Mouse (Mus musculus) adrenal gland, postnatal 25 days (tissue): ENCODE measurements at regions not wholly inside any gene's neighbourhood (a gene's known extent, or its start where the extent isn't known, plus 50 kb on each side); places are given as distances from the start of the nearest gene placed in this dataset.

ENCODE experiments used
- DNase-seq: peaks from one replicate; pipeline ENCODE4 v3.0.0; 2021; ENCODE audit warnings: mixed read lengths

- DNase-seq, result peak; percentile 32
Observed at GRCm38 (mm10) chr12:54272226-54272625, 68.6 kb upstream of the Egln3 start.

DNA sequence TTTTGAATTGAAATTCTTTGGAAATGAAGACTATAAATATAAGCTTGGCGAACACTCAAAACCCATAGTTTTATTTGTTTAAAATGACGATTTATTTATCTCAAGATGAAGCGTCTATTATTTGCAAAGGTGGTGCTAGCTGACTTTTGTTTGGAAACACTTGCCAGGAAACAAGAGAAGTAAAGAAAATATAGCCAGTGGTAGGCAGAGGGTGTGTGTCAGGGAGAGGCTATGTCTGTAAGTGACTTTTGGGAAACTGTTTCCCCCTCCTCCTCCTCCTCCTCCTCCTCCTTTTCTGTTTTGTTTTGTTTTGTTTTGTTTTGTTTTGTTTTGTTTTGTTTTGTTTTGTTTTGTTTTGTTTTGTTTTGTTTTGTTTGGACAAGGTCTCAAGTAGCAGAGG is 62.2 kb upstream of the Egln3 start:
- DNase-seq, result no peak

- no peak for DNase-seq
Observed at GRCm38 (mm10) chr12:54264893-54265835, 61.5 kb upstream of the Egln3 start.

- no peak for DNase-seq
Observed at GRCm38 (mm10) chr12:54264418-54264733, 60.7 kb upstream of the Egln3 start.

DNA sequence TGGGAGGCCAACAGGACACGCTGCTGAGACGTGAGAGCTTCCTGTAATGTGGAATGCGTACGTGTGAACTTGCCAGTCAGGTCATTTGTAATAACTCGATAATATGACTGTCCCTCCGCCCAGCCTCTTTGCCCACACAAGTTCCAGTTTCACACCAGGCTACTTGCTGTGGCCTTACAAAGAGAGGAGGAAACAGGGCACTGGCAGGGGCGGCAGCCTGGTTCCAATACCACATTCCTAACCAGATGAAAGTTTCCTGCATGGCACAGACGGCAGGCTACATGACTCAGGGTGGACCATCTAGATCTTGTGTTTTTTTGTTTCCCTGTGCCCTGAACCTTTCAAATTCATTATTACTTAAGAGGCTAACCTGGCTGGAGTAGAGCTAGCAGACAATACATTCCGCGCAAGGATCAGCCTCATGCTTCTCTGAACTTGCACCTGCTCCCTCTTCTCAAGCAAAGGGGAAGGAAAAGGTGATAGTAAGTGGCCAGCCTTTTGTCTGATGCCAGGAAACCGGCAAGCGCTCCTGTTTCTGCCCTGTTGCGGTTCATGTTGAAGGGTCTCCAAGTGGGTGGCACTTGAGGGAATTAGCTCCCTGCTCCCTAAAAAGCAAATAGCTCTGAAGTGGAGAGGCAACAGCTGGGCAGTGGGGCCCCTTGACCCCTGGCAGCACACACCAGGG is 60.2 kb upstream of the Egln3 start:
- DNase-seq, result no peak

DNA sequence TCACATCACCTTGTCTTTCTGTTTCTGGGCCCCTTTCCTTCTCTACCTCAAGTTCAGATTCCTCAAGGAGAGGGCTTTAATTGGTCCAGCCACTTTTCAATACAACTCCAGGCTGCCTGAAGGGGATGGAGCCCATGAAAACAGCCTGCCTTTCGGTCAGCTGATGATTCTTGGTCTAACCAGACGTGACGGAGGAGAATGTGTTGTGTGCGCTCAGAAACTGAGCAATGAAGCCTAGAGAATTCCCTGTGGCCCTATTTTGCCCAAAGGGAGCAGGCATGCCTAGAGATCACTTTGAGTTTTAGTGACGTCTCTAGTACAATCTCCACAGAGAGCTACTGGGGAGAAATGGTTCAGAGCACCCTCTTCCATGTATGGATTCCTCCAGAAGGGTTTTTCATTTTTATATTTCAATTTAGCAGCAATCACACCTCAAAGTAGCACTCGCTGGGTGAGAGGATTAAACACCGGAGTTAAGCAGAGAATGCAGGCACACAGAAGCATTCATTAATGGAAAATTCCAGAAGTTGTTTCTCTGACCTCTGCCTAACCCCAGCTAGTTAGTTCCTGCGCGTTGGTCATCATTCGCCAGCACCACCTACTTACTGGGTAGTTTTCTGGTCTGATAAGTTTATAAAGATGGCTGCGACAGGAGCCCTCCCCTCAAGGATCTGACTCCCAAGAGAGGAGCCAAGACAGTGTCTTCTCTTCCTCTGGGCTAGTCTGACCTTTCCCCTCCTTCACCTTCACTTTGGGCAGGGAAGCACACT is 58.8 kb upstream of the Egln3 start:
- DNase-seq, result no peak

DNA sequence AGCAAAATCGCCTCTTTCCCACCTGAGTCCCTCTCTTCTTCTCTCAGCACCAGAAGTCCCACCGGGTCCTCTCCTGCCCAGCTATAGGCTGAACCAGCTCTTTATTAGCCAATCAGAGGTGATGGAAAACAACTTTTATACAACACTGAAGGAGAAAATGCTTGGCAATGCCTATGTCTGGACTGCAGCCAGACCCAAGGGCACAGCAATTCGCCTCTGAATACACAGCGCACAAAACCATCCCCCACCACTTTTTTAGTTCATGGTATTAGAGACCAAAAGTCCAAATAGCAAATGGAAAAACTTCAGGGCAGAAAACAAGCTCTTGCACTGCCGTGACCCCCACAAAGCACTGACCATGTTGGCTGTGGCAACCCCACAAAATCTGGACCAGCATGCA is 57.8 kb upstream of the Egln3 start:
- DNase-seq, result no peak

- no peak for DNase-seq
Observed at GRCm38 (mm10) chr12:54260502-54260901, 56.8 kb upstream of the Egln3 start.

DNA sequence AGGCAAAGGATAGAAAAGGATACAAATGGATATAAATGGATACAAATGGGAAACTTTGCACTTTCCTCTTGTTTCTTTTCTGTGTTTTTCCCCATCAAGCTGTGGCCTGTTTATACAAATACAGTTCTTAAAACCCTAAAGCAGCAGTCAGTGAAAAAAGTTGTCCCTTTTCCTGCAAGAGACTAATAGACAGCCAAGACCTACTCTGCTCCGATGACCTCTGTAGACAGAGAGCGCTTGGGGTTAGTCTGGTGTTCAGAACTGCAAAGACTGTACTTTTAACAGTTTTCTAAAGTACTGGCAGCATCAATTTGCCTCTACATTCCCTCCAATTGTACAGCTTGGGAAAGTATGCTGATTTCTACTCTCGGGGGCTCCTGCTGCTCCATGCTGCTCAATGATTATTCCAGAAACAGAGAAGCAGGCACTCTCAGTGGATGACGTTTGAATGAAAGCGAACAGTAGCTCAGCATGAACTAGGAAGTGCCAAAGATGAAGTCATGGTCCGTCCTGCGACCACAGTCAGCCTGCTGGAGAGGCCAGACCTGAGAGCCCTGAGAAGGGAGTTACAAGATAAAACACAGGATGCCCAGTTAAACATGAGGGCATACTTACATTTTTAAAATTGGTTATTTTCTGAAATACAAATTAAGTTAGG is 54.2 kb upstream of the Egln3 start:
- DNase-seq, result no peak

GRCm38 (mm10) chr12:54256506-54257128 is 53.0 kb upstream of the Egln3 start:
- no peak for DNase-seq
